In the genomic region with DNA sequence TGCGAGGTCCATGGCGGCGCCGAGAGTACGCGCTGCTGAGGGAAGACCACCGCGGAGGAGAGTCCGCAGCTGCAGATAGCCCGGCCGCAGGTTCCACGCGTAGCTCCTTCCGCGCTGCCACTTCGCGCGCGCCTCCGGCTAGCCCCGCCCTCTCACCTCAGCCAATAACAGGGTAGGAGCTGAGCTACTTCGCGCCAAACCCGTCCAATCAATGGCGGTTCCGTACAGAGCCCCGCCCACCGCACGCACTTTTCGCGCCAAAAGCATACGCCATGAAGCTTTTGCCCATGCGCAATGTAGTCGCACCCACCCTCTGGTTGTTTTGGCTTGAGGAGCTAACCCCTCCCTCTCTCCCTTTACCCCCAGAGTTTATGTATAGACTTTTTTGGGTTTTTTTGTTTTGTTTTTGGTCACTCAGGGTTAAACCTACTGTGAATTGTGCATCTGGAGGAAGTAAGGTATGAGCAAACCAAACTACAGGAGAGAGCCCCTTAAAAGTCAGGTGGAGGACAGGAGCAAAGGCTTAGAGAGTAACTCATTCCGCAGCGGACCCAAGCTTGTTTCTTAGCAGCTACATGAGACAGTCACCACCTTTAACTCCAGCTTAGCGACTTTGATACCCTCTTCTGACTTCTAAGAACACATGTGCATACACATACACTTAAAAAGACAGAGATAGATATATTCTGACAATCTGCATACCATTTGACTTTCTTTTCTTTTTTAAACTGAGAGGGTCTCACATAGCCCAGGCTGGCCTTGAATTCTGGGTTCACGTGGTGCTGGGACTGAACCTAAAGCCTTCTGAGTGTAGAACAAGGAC, we compare ENCODE assay signal across 8 mouse cellular contexts. TPM values are rescaled to one million over a fixed set of nuclear protein-coding genes. Genes with fewer than 3 reads are reported as not detected.
A peak's percentile ranks its signal among the peaks of the same experiment; 100 is the strongest.
DNase-seq lines count a peak whose midpoint lies in the region; ATAC-seq and TF ChIP-seq lines count a peak whose summit lies in the region.

Gene Mcm6 (minus strand): TSS at position 111 of the 823 bp plus-strand sequence.

- H3K36me3 ChIP-seq in G1E (replicated peaks): peaks cover 65% of the 10 kb centered on the region
- peaks cover 8% of the 10 kb centered on the region for H3K36me3 ChIP-seq in forebrain, embryonic 16.5 days (ENCODE audit: control insufficient read depth, insufficient read depth)
- peaks cover 44% of the 10 kb centered on the region for H3K36me3 ChIP-seq in lung, embryonic 14.5 days (ENCODE audit: insufficient read depth)
- peaks cover 19% of the 10 kb centered on the region for H3K36me3 ChIP-seq in thymus, adult 2 months (ENCODE audit: control insufficient read depth, insufficient read depth, low read length)

- WGBS in forebrain, embryonic 16.5 days: 3% methylated on average over 37 of the region's 38 CpGs
- 2% methylated on average over 38 of the region's 38 CpGs for WGBS in lung, embryonic 14.5 days
- 3% methylated on average over 38 of the region's 38 CpGs for WGBS in olfactory bulb, adult 2 months
- 2% methylated on average over 38 of the region's 38 CpGs for WGBS in thymus, adult 2 months

- peak; percentile 98 for DNase-seq in G1E (ENCODE audit: low spot score)
- DNase-seq in cerebellum, adult 18-20 months: peak; percentile 90 to 93
- DNase-seq in heart, postnatal 36 days: peak; percentile 91 to 94
- DNase-seq in layer of hippocampus, adult 2 months (ENCODE audit: low spot score in 2 of 2): peak; percentile 92 to 94
- peak; percentile 99 for DNase-seq in lung, embryonic 14.5 days
- peak; percentile 97 for DNase-seq in thymus, adult 2 months

- intact Hi-C loops in heart, postnatal 36 days (cut with DNase I): no loop called here

- peak within 1 kb of the TSS; percentile 73 for H3K9ac ChIP-seq in forebrain, embryonic 16.5 days (replicated peaks; ENCODE audit: low read depth, low read length)
- H3K9ac ChIP-seq in lung, embryonic 14.5 days: peak within 1 kb of the TSS; percentile 86

- H3K4me2 ChIP-seq in forebrain, embryonic 16.5 days (ENCODE audit: low read length): peak within 1 kb of the TSS; percentile 79
- H3K4me2 ChIP-seq in lung, embryonic 14.5 days: peak within 1 kb of the TSS; percentile 76

- H3K4me1 ChIP-seq in G1E (ENCODE audit: insufficient read depth, low read depth, low read length): peaks cover 35% of the 10 kb centered on the region
- H3K4me1 ChIP-seq in forebrain, embryonic 16.5 days (replicated peaks; ENCODE audit: control insufficient read depth, insufficient read depth, low read length): peaks cover 17% of the 10 kb centered on the region
- peaks cover 14% of the 10 kb centered on the region; the same call in 1 of the 2 replicates for H3K4me1 ChIP-seq in lung, embryonic 14.5 days (ENCODE audit: insufficient read depth)
- H3K4me1 ChIP-seq in olfactory bulb, adult 2 months (ENCODE audit: control insufficient read depth, insufficient read depth, low read length): peaks cover 5% of the 10 kb centered on the region; the same call in 1 of the 2 replicates
- peaks cover 6% of the 10 kb centered on the region for H3K4me1 ChIP-seq in thymus, adult 2 months (replicated peaks; ENCODE audit: control insufficient read depth, insufficient read depth, low read length)

- ATAC-seq in G1E (ENCODE audit: extremely low read depth, insufficient number of reproducible peaks, low FRiP score, poor library complexity, severe bottlenecking): peak; percentile 93
- peak; percentile 99 for ATAC-seq in forebrain, embryonic 16.5 days
- peak; percentile 99 for ATAC-seq in lung, embryonic 14.5 days (ENCODE audit: insufficient read depth)

- no peak for TF ChIP-seq CTCF in G1E (IDR thresholded peaks at IDR 0.05; ENCODE audit: low read depth, low read length)
- no peak for TF ChIP-seq CTCF in layer of hippocampus, adult 2 months (conservative IDR thresholded peaks at IDR 0.05)
- TF ChIP-seq CTCF in lung, embryonic 14.5 days (IDR thresholded peaks at IDR 0.05; ENCODE audit: low read depth): no peak
- no peak for TF ChIP-seq CTCF in olfactory bulb, adult 2 months (IDR thresholded peaks at IDR 0.05; ENCODE audit: insufficient read depth, low read depth, low read length)
- 0 out of 2 replicates have a peak, but pooled peaks have one; percentile 40 for TF ChIP-seq CTCF in thymus, adult 2 months (IDR thresholded peaks at IDR 0.05; ENCODE audit: borderline replicate concordance, control insufficient read depth, extremely low read depth, insufficient read depth, low read length, poor library complexity)

- H3K27me3 ChIP-seq in G1E (ENCODE audit: insufficient read depth, low read length): no peaks in the 10 kb centered on the region
- H3K27me3 ChIP-seq in forebrain, embryonic 16.5 days (replicated peaks; ENCODE audit: control insufficient read depth, insufficient read depth, low read length): no peaks in the 10 kb centered on the region
- no peaks in the 10 kb centered on the region for H3K27me3 ChIP-seq in lung, embryonic 14.5 days (ENCODE audit: insufficient read depth, low read length)
- no peaks in the 10 kb centered on the region for H3K27me3 ChIP-seq in thymus, adult 2 months (ENCODE audit: control insufficient read depth, insufficient read depth, low read length)

- no peaks in the 10 kb centered on the region for H3K9me3 ChIP-seq in G1E (replicated peaks)
- H3K9me3 ChIP-seq in forebrain, embryonic 16.5 days (ENCODE audit: control insufficient read depth, low read length): no peaks in the 10 kb centered on the region
- no peaks in the 10 kb centered on the region for H3K9me3 ChIP-seq in lung, embryonic 14.5 days (ENCODE audit: low read depth, low read length)

- no peak for TF ChIP-seq POLR2A in olfactory bulb, adult 2 months (IDR thresholded peaks at IDR 0.05; ENCODE audit: insufficient read depth, low read depth, low read length)
- TF ChIP-seq POLR2A in thymus, adult 2 months (IDR thresholded peaks at IDR 0.05; ENCODE audit: control insufficient read depth, extremely low read depth, insufficient read depth, low read length, poor library complexity): 0 out of 2 replicates have a peak, but pooled peaks have one; percentile 45

- H3K4me3 ChIP-seq in G1E (ENCODE audit: low read depth, low read length): peak within 1 kb of the TSS; percentile 90
- peak within 1 kb of the TSS; percentile 84 for H3K4me3 ChIP-seq in forebrain, embryonic 16.5 days (replicated peaks; ENCODE audit: low read length)
- peak within 1 kb of the TSS; percentile 89 for H3K4me3 ChIP-seq in layer of hippocampus, adult 2 months
- peak within 1 kb of the TSS; percentile 82 for H3K4me3 ChIP-seq in lung, embryonic 14.5 days (ENCODE audit: low read depth, low read length)
- H3K4me3 ChIP-seq in olfactory bulb, adult 2 months (ENCODE audit: insufficient read depth, low read depth, low read length): peak within 1 kb of the TSS; percentile 93
- H3K4me3 ChIP-seq in thymus, adult 2 months (ENCODE audit: control insufficient read depth, insufficient read depth, low read length): peak within 1 kb of the TSS; percentile 79

- peak within 1 kb of the TSS; percentile 75 for H3K27ac ChIP-seq in forebrain, embryonic 16.5 days (ENCODE audit: low read length)
- H3K27ac ChIP-seq in layer of hippocampus, adult 2 months: no peak within 1 kb of the TSS; the same call in 1 of the 2 replicates
- H3K27ac ChIP-seq in lung, embryonic 14.5 days (ENCODE audit: low read depth): peak within 1 kb of the TSS; percentile 97
- no peak within 1 kb of the TSS for H3K27ac ChIP-seq in olfactory bulb, adult 2 months (ENCODE audit: insufficient read depth, low read depth, low read length)
- H3K27ac ChIP-seq in thymus, adult 2 months (ENCODE audit: control insufficient read depth, insufficient read depth, low read length): peak within 1 kb of the TSS; percentile 62

RNA-seq across cellular contexts. Expression of gene Mcm6, which starts in this region (rescaled TPM):
- 320 and 323 TPM in 2 replicates for total RNA-seq in G1E (2014; fragmentation: Nextera tagmentation)
- 443 and 444 TPM in 2 replicates for total RNA-seq in G1E (2017)
- 69.2 and 70.4 TPM in 2 replicates for polyA plus RNA-seq in G1E (2012)
- polyA plus RNA-seq in forebrain, embryonic 16.5 days (2015; fragmentation: Nextera tagmentation; extraction: Ambion mirVana): 95.3 and 113 TPM in 2 replicates
- 1 to 10 TPM; 6.3 to 7.0 TPM for total RNA-seq in heart, postnatal 36 days (2021)
- total RNA-seq in layer of hippocampus, adult 2 months (2021): 10 to 100 TPM; 17.6 to 23.4 TPM
- 300 and 304 TPM in 2 replicates for polyA plus RNA-seq in lung, embryonic 14.5 days (2014; fragmentation: Nextera tagmentation; extraction: Ambion mirVana)
- polyA plus RNA-seq in olfactory bulb, adult 2 months (2012; ENCODE audit: insufficient read depth, insufficient read length, low replicate concordance, missing spikeins): not detected in 2 replicates
- 76.2 and 96.6 TPM in 2 replicates for polyA plus RNA-seq in thymus, adult 2 months (2012; rRNA removed)

Comparison
In these comparisons a context has a peak if more than half of its experiments do, and no peak if none do; other contexts are left out.
1. RNA of gene Mcm6 (total RNA-seq): 320 to 444 TPM in G1E; 17.6 to 23.4 TPM in layer of hippocampus, adult 2 months and 6.3 to 7.0 TPM in heart, postnatal 36 days; every median in the first group is over 10 times any median in the second.
2. H3K27ac ChIP-seq: peak in forebrain, embryonic 16.5 days (single experiment), lung, embryonic 14.5 days (single experiment) and thymus, adult 2 months (single experiment); none in layer of hippocampus, adult 2 months (single experiment) and olfactory bulb, adult 2 months (single experiment).
3. Peak in every context shown above with its lines, with median percentiles within 50 percentile points of each other: ATAC-seq, DNase-seq and H3K4me3 ChIP-seq.